Mouse (Mus musculus) fat pad, adult 2 months (tissue): ENCODE results near the gene Grm1.
A peak's percentile ranks its signal among the peaks of the same experiment; 100 is the strongest.

ENCODE experiments used
- DNase-seq: peaks from one replicate; pipeline ENCODE4 v3.0.0-alpha.2; 2011; ENCODE audit warnings: low read depth, low spot score; ENCODE audit errors: extremely low read depth

Grm1 gene

DNA sequence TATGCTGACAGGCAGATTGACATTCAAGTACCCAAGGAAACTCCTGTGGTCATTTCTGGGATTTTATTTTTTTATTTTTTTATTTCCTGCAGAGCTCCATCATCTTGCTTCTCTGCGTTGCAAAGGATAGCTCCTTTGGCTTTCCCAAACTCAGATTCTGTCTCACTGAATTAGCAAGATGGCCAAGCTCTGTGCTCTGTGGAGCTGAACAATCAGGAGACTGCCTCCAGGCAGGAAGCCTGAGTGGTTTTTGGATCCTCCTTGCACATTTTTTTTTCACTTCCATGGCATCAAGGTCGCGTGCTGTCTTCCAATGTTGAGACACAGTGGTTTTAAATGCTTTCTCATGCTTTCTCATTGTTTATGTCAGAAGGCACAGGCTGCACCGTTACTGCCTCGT is 347.6 kb downstream of the Grm1 start:
- DNase-seq, result no peak

DNA sequence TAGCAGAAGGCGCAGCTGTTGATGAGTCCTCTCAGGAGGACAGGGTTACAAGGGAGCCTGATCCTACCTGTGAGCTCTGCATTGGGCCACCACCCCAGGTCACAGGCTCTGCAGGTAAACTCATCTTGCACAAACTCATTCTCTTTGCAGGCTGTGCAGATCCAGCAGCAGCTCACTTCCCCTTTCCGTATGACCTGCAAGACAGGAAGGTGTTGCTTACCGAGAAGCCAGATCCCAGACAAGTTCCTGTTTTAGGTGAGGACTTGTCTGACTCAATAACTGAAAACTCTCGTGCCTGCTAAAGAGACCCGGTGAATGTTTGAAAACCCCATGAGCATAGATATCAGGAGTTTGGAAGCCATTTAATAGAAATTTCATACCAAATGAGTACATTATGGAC is 349.1 kb downstream of the Grm1 start:
- no peak for DNase-seq

DNA sequence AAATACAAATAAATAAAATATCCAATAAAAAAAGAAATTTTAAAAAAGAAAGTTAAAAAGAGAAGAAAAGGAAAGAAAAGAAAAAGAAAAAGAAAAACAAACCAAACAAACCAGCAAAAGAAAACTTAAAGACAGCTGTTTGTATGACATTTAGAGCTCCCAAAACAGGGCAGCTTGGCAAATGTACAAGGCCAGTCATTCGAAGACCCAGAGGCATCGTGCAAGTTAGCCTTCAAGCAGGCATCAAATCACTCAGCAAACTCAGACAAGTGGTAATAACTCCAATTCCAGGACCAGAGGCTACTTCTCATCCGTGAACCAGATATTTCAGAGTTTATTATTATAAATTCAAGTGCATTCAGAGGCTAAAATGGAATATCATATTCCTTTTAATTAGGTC is 355.7 kb downstream of the Grm1 start:
- no peak for DNase-seq

DNA sequence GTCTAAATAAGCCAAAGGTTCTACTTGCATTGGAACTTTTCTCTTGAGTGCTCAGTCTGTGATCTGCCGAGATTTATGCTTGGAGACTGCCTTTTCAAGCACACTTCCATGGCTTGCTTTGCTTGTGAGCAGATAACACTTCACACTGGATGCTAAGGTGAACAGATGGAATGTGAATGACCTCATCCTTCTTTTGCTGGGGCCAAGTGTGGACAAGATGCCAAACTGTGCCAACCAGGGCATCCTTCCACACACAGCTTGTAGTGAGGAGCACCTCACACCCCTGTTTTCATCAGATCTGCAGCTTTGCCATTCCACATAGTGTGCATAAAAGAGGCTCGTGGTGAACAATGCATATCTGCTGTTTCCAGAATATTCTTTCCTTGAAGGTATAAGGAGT is 371.3 kb downstream of the Grm1 start:
- no peak for DNase-seq

DNA sequence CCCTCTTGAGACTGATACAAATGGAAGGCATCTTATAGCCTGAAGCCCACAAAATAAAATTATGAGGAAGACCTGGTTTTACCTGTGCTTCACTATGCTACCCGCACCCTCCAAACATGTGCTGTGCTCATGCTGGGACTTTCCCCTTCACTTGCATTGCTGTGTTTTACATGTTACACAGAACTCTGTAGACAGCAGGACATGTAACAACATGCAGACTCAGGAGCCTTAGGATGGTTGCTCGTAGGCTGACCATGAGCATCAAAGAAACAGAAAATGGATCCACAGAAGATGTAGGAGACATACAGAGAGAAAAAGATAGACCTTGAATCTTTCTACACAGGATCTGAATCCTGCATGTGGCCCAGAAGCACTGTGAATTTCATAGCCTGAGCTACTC is 371.8 kb downstream of the Grm1 start:
- DNase-seq, result no peak

DNA sequence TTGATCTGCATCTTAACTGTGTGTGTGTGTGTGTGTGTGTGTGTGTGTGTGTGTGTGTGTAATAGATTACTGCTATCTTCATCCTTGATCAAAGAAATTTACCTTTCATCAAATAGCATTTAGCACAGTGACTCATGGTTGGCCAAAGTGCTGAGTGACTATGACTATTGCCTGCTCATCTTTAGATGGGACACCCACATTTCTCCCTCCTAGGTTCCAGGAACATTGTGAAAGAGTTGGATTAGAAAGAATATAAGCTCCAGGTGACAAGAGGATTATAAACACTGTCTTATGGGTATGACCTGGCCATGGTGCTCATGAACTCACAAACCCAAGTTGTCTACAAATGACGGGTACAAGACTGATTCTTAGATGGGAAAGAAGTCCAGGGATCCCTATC is 374.1 kb downstream of the Grm1 start:
- peak; percentile 55 for DNase-seq

DNA sequence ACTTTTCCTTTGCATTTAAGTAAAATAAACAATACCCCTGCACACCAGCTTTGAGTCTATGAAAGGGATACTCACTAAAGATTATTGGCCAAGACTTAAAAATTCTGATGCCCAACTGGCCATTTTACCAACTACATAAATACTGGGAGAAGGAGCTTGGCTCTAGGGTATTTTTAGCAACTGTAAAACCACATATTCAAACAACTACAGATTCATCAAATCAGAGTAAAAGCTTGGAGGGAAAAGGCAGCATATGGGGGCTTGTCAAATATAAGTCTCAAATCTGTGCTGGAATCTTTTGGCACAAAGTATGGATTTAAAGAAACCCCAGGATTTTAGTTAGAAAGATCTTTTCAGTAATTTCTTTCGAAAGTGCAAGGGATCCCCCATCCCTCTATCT is 380.8 kb downstream of the Grm1 start:
- DNase-seq, result no peak

DNA sequence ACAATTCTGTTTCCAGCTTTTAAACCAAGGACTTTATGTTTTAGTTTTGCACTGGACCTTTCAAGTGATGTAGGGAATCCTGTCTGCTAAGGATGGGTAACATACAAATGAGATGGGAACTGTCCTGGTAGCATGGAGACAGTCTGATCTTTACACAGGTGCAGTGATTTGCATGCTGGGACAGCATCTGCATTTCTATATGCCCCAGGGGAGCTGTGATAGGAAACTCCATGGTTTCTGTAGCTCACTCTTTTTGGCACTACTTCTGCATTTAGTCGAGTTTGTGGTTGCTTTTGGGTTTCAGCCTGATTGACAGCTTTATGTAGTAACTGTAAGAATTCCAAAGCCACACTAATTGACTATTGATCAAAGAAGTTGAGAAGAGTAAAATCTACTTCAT is 381.3 kb downstream of the Grm1 start:
- no peak for DNase-seq

DNA sequence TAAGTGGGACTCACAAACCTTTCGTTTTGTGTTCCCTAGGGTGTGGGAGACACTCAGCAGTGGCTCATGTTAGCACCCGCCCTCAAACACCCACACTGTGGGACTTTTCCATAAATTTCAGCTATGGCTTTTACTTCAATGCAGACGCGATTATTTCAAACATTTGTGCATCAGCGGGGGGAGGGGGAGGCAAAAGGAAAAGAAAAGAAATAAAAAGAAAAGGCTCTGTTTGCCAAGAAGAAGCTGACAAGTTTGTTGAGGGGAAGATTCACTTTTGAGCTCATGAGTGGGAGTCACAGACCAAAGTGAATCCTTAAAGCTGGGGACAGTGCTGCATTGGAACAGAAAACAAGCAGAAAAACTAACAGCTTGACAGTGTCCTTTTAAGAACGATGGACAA is 384.7 kb downstream of the Grm1 start:
- DNase-seq, result no peak

DNA sequence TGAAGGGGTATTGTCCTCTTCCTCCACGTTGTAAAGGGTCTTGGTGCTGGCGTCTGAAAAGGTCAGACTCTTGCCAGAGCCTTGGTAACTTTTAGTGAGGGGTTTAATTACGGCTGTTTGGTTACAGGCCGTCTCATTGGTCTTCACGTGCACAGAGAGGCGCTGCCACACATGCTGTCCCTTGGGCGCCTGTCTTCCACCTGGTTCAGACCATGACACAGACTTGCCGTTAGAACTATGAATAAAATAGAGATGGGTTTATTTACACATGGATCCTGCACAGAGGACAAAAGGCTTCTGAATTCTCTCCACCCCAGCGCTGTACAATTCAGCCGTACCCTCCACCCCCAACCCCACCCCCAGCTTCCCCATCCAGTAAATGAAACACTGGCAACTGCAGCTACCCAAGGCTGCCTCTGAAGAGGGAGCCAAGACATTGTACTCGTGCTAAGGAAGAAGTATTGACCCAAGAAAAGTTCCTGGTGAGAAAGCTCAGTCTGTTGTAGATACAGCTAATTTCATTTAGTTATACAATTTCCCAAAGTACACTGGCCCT is 392.4 kb downstream of the Grm1 start:
- DNase-seq, result no peak

DNA sequence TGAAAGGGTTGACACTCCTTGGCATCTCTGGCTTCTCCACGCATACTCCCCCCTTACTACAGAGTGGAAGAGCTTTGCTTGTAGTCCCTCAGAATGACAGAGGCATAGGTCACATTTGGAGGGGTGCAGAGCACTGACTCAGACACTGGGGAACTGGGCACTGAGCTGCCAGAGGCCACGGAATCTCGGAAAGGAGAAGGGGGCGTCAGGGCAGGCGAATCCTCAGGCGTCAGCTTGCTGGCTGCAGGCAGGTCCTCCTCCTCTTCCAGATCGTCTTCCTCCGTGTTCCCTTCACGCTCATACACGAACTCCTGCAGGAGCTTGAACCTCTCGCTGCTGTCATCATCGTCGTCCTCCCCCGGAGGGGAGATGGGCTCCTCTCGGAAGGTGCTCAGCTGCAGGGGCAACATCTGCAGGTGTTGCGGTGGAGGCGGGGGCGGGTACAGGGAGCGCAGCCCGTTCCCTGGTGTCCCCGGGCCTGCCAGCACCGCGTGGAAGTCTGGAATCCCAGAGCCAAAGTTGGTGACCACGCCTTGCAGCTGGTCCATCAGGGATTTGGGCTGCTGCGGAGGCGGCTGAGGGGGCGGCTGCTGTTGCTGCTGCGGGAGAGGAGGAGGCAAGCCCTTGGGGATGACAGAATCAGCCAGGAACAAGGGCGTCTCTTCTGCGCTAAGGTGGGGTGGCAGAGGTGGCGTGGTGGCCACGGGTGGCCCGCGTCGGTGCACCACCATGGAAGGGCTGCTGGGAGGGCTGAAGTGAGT is 393.1 kb downstream of the Grm1 start:
- no peak for DNase-seq

DNA sequence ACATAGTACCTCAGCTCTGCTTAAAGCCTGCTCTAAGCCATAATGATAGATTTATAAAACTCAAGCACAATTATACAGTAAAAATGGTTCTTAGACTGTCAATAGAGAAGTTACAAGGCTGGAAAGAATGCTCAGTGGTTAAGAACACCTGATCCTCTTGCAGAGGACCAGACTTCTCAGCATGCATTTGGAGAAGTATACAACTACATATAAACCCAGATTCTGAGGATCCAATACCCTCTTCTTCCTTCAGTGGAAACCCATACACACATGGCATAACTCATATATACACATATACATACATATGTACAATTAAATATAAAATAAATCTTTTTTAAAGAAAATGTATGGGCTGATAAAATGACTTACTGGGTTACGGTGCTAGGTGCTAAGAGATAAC is 401.1 kb downstream of the Grm1 start, which contains the start of gene Gm10944:
Gene Gm10944 (plus strand): TSS at position 301 of the 400 bp plus-strand sequence.
- DNase-seq, result no peak

DNA sequence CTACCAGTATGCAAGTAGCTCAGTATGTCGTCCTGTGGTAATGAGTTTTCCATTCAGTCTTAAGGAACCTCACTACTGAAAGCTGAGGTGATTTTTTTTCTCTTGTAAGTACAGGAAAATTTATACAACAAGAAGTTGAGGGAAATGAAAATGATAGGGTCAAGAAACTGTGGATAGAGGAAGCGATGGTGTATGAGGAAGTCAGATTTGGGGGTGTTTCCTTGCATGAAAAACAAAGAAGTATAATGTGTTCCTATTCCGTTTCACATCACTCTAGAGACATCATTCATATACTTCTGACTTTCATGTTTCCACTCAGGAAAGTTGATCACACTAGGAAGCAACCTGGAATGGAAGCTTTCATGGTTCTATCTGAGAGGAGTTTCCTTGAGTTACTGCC is 422.2 kb downstream of the Grm1 start:
- no peak for DNase-seq

DNA sequence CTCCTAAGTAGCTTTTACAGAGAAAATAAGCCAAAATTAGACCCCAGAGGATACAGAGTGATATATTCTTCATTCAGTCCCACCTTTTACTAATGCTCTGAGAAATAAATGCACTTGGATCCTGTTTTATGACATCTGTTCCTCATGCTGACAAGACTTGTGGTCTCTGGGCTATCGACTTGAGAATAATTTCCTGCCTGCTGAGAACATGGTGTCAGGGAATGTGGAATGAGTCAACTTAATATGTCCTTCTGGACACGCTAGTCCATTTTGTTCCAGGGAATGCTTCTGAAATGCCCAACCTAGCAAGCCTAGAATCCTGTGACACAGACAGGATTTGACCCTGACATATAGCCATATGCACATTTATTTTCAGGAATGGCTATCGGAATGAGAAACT is 423.0 kb downstream of the Grm1 start:
- no peak for DNase-seq

DNA sequence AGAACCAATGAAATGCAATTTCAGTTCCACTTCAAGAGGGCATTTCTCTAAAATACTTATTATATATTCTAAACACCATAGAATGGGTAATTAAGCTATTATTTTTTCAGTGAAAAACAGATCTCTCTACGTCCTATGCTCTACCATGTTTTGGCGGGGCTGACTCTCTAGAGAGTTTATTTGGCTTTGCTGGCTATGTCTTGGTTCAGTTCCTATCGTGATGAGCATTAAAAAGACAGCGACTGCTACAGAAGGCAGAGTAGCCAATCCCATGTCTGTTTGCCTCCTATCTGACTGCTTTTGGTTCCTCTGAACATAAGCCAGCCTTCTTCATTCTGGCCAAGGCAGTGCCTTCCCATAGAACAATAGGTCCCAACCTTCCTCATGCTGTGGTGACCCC is 425.5 kb downstream of the Grm1 start:
- no peak for DNase-seq

DNA sequence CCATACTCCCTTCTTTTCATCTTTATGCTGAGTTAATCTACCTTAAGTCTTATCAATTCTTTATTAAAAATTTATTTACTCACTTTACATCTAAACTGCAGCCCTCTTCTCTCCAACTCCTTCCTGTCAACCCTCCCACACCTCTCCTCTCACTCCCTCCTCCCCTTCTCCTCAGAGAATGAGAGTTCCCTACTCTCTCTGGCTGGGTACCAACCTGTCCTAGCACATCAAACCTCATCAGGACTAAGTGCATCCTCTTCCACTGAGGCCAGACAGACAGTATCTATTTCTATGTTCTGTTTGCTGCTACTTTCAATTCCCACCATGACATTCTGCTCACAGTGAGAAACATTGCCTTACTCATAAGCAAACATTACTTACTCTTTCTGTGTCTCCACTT is 426.2 kb downstream of the Grm1 start:
- no peak for DNase-seq
